Mouse (Mus musculus): ENCODE data around the gene Tln2. TPM values are rescaled to one million over a fixed set of nuclear protein-coding genes. Genes with fewer than 3 reads are reported as not detected.

Gene Tln2
- polyA plus RNA-seq, 1 experiment = 17.0 TPM

GRCm38 (mm10) chr9:67602347-67602746 lies 42.8 kb upstream of the Tln2 start:
- Histone ChIP-seq H3K27ac (ENCODE audit: insufficient read depth, low read length) (no peak overlapping the region), H3K4me1 (ENCODE audit: control insufficient read depth, insufficient read depth, low read length) (peaks cover 2% of the 10 kb centered on the region)
- TF ChIP-seq CTCF (IDR thresholded peaks at IDR 0.05; ENCODE audit: low read depth, low read length) = no peak
- TF ChIP-seq POLR2A (IDR thresholded peaks at IDR 0.05; ENCODE audit: insufficient read depth, low read length) = no peak
- TF ChIP-seq EP300 (IDR thresholded peaks at IDR 0.05; ENCODE audit: insufficient read depth, low read depth, low read length) = no peak

DNA sequence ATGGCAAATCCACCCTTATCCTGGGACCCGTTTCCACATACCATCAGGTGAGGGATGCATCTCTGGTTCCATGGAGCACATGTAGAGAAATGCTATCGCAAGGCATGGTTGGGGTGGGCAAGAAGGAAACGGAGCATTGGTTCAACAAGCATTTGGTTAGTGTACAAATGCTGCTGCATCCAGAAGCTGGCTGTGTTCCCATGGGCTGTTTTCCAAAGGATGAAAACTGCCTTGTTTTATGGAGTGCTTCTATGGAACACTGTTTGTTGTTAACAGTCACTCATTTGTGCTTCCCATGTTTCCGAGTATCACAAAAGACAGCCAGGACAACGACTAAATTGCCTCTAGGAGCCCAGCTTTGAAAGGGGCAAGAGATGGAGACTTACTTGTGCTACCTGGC lies 35.7 kb upstream of the Tln2 start:
- Histone ChIP-seq H3K4me3 (ENCODE audit: low read depth, low read length) (no peak overlapping the region), H3K9ac (ENCODE audit: low read depth, poor library complexity, severe bottlenecking) (no peak overlapping the region), H3K36me3 (ENCODE audit: control insufficient read depth, insufficient read depth, low read length, poor library complexity, severe bottlenecking) (no peaks in the 10 kb centered on the region), H3K4me1 (ENCODE audit: control insufficient read depth, insufficient read depth, low read length) (no peaks in the 10 kb centered on the region), H3K27me3 (ENCODE audit: control insufficient read depth, insufficient read depth, low read length, poor library complexity, severe bottlenecking) (no peaks in the 10 kb centered on the region), H3K9me3 (replicated peaks; ENCODE audit: control insufficient read depth, insufficient read depth, low read length, poor library complexity, severe bottlenecking) (peaks cover 10% of the 10 kb centered on the region; the same call in 1 of the 2 replicates), H3K27ac (ENCODE audit: insufficient read depth, low read length) (no peak overlapping the region)
- TF ChIP-seq CTCF (IDR thresholded peaks at IDR 0.05; ENCODE audit: low read depth, low read length) (no peak), POLR2A (IDR thresholded peaks at IDR 0.05; ENCODE audit: insufficient read depth, low read length) (no peak), EP300 (IDR thresholded peaks at IDR 0.05; ENCODE audit: insufficient read depth, low read depth, low read length) (no peak)

More at GRCm38 (mm10) chr9:67602347-67602746, 42.8 kb upstream of the Tln2 start:
- H3K27me3 ChIP-seq (ENCODE audit: control insufficient read depth, insufficient read depth, low read length, poor library complexity, severe bottlenecking) = no peaks in the 10 kb centered on the region
- H3K9me3 ChIP-seq (replicated peaks; ENCODE audit: control insufficient read depth, insufficient read depth, low read length, poor library complexity, severe bottlenecking) = peaks cover 6% of the 10 kb centered on the region
- H3K36me3 ChIP-seq (ENCODE audit: control insufficient read depth, insufficient read depth, low read length, poor library complexity, severe bottlenecking) = no peaks in the 10 kb centered on the region
- H3K9ac ChIP-seq (ENCODE audit: low read depth, poor library complexity, severe bottlenecking) = no peak overlapping the region
- no peak overlapping the region for H3K4me3 ChIP-seq (ENCODE audit: low read depth, low read length)

DNA sequence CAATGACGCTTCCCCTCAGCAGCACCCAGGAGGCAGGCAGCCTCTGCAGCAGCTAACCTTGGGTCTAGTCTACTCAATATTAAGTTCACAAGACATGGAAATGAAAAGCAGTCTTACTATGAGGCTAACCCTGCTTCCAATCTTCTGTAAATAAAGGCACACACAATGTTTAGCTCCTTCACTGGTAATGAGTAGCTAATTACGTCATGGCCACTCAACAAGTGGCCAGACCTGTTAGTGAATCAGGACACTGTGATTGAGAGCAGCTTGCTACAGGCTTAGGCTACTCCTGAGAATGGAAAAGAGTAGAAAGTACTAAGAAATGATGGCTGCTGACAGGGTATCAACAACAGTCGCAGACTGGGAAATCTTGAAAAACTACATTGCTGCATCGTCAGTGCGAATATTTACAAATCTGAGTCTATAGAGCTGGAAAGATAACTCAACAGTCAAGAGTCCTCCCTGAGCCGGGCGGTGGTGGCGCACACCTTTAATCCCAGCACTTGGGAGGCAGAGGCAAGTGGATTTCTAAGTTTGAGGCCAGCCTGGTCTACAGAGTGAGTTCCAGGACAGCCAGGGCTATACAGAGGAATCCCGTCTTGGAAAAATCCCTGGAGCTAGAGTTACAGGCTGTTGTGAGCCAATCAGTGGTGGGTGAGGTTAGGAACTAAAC lies 34.1 kb upstream of the Tln2 start:
- Histone ChIP-seq H3K27ac (ENCODE audit: insufficient read depth, low read length) (no peak overlapping the region), H3K27me3 (ENCODE audit: control insufficient read depth, insufficient read depth, low read length, poor library complexity, severe bottlenecking) (no peaks in the 10 kb centered on the region)
- TF ChIP-seq CTCF (IDR thresholded peaks at IDR 0.05; ENCODE audit: low read depth, low read length) (no peak), EP300 (IDR thresholded peaks at IDR 0.05; ENCODE audit: insufficient read depth, low read depth, low read length) (no peak), POLR2A (IDR thresholded peaks at IDR 0.05; ENCODE audit: insufficient read depth, low read length) (no peak)

DNA sequence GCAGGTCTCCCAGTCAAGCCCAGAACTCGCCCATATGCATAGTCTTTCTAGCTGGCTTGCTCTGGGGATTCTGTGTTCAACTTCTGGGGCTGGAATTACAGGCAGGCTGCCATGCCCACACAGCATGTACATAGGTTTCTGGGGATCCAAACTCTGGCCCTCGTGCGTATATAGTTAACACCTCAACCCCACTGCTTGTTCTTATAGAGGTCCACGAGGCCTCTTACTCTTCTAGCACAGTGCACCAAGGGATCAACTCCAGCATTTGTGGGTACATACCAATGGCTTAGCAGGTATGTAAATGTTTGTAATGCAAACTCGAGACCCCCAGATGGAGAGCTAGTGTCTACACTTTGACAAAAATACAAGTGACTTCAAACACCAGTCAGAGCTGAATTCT lies 33.2 kb upstream of the Tln2 start:
- TF ChIP-seq CTCF (IDR thresholded peaks at IDR 0.05; ENCODE audit: low read depth, low read length) = no peak
- H3K27ac ChIP-seq (ENCODE audit: insufficient read depth, low read length) = no peak overlapping the region
- H3K9ac ChIP-seq (ENCODE audit: low read depth, poor library complexity, severe bottlenecking) = no peak overlapping the region
- H3K4me1 ChIP-seq (ENCODE audit: control insufficient read depth, insufficient read depth, low read length) = peaks cover 2% of the 10 kb centered on the region
- H3K9me3 ChIP-seq (replicated peaks; ENCODE audit: control insufficient read depth, insufficient read depth, low read length, poor library complexity, severe bottlenecking) = peaks cover 10% of the 10 kb centered on the region; the same call in 1 of the 2 replicates
- H3K4me3 ChIP-seq (ENCODE audit: low read depth, low read length) = no peak overlapping the region
- no peaks in the 10 kb centered on the region for H3K27me3 ChIP-seq (ENCODE audit: control insufficient read depth, insufficient read depth, low read length, poor library complexity, severe bottlenecking)
- H3K36me3 ChIP-seq (ENCODE audit: control insufficient read depth, insufficient read depth, low read length, poor library complexity, severe bottlenecking) = no peaks in the 10 kb centered on the region

More for the DNA sequence above, 34.1 kb upstream of the Tln2 start:
- H3K36me3 ChIP-seq (ENCODE audit: control insufficient read depth, insufficient read depth, low read length, poor library complexity, severe bottlenecking) = no peaks in the 10 kb centered on the region
- H3K9me3 ChIP-seq (replicated peaks; ENCODE audit: control insufficient read depth, insufficient read depth, low read length, poor library complexity, severe bottlenecking) = peaks cover 10% of the 10 kb centered on the region; the same call in 1 of the 2 replicates
- H3K4me1 ChIP-seq (ENCODE audit: control insufficient read depth, insufficient read depth, low read length) = peaks cover 2% of the 10 kb centered on the region
- no peak overlapping the region for H3K4me3 ChIP-seq (ENCODE audit: low read depth, low read length)
- H3K9ac ChIP-seq (ENCODE audit: low read depth, poor library complexity, severe bottlenecking) = no peak overlapping the region

DNA sequence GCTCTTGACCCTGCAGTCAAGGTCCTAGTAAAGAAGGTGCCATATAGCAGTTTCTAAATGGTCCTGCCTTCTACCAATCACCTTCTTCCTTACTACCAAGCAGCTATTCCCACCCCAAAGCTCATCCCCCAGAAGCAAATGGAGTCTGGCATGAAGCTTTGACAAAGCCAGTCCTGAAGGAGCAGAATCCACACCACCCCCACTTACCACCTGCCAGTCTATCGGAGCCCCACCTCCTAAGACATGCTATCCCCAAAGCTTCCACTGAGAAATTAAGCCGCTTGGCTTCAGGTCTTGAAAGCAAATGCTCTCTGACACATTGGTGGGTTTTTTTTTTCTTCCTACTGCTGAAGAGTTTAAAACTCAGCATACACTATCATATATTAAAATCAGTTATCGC lies 27.6 kb upstream of the Tln2 start:
- no peak overlapping the region for H3K27ac ChIP-seq (ENCODE audit: insufficient read depth, low read length)
- TF ChIP-seq CTCF (IDR thresholded peaks at IDR 0.05; ENCODE audit: low read depth, low read length) (no peak), EP300 (IDR thresholded peaks at IDR 0.05; ENCODE audit: insufficient read depth, low read depth, low read length) (no peak), POLR2A (IDR thresholded peaks at IDR 0.05; ENCODE audit: insufficient read depth, low read length) (no peak)
- peaks cover 2% of the 10 kb centered on the region for H3K4me1 ChIP-seq (ENCODE audit: control insufficient read depth, insufficient read depth, low read length)

GRCm38 (mm10) chr9:67586489-67586888 lies 27.0 kb upstream of the Tln2 start:
- Histone ChIP-seq H3K4me3 (ENCODE audit: low read depth, low read length) (no peak overlapping the region), H3K9me3 (replicated peaks; ENCODE audit: control insufficient read depth, insufficient read depth, low read length, poor library complexity, severe bottlenecking) (no peaks in the 10 kb centered on the region), H3K9ac (ENCODE audit: low read depth, poor library complexity, severe bottlenecking) (no peak overlapping the region), H3K27me3 (ENCODE audit: control insufficient read depth, insufficient read depth, low read length, poor library complexity, severe bottlenecking) (no peaks in the 10 kb centered on the region), H3K27ac (ENCODE audit: insufficient read depth, low read length) (no peak overlapping the region), H3K36me3 (ENCODE audit: control insufficient read depth, insufficient read depth, low read length, poor library complexity, severe bottlenecking) (no peaks in the 10 kb centered on the region), H3K4me1 (ENCODE audit: control insufficient read depth, insufficient read depth, low read length) (peaks cover 2% of the 10 kb centered on the region)
- TF ChIP-seq EP300 (IDR thresholded peaks at IDR 0.05; ENCODE audit: insufficient read depth, low read depth, low read length) (no peak), CTCF (IDR thresholded peaks at IDR 0.05; ENCODE audit: low read depth, low read length) (no peak), POLR2A (IDR thresholded peaks at IDR 0.05; ENCODE audit: insufficient read depth, low read length) (no peak)

More for the DNA sequence above, 27.6 kb upstream of the Tln2 start:
- Histone ChIP-seq H3K4me3 (ENCODE audit: low read depth, low read length) (no peak overlapping the region), H3K9ac (ENCODE audit: low read depth, poor library complexity, severe bottlenecking) (no peak overlapping the region), H3K9me3 (replicated peaks; ENCODE audit: control insufficient read depth, insufficient read depth, low read length, poor library complexity, severe bottlenecking) (no peaks in the 10 kb centered on the region), H3K27me3 (ENCODE audit: control insufficient read depth, insufficient read depth, low read length, poor library complexity, severe bottlenecking) (no peaks in the 10 kb centered on the region), H3K36me3 (ENCODE audit: control insufficient read depth, insufficient read depth, low read length, poor library complexity, severe bottlenecking) (no peaks in the 10 kb centered on the region)

Data from ES-Bruce4 (cell line).